Mouse (Mus musculus): Measurements from ENCODE around the gene Cyp46a1. TPM values are rescaled to one million over a fixed set of nuclear protein-coding genes. Genes with fewer than 3 reads are reported as not detected.
A peak's percentile ranks its signal among the peaks of the same experiment; 100 is the strongest.

Gene Cyp46a1
- 100 to 1,000 TPM; 172 to 174 TPM for total RNA-seq (2021)

DNA sequence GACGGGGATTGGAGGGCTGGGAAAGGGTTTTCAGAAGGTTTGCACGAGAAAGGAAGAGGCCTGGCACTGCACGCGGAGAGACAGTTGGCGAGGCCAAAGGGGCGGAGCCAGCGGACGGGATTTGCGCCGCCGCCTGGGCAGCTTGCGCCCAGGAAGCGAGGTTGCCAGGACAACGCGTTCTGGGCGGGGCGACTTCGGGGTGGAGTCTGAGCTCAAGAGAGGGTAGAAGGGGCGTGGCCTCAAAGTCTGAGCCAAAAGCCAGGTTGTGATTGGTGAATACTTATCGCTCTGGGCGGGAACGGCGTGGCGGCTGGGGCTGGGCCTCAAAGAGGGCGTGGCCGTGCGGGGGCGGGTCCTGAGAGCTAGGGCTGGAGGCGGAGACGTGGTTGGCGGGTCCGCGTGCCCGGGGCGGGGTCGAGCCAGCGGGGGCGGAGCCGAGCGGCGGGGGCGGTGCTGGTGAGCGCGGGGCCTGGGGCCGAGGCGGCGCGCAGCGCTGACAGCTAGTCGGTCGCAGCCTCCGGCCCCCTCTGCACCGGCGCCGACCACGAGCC lies at the start of gene Cyp46a1:
Cyp46a1 (plus strand) TSS at position 487 of the 551 bp plus-strand sequence.
- peak; percentile 98 to 99 for DNase-seq (ENCODE audit: extremely low spot score in 1 of 2, low spot score in 1 of 2)

DNA sequence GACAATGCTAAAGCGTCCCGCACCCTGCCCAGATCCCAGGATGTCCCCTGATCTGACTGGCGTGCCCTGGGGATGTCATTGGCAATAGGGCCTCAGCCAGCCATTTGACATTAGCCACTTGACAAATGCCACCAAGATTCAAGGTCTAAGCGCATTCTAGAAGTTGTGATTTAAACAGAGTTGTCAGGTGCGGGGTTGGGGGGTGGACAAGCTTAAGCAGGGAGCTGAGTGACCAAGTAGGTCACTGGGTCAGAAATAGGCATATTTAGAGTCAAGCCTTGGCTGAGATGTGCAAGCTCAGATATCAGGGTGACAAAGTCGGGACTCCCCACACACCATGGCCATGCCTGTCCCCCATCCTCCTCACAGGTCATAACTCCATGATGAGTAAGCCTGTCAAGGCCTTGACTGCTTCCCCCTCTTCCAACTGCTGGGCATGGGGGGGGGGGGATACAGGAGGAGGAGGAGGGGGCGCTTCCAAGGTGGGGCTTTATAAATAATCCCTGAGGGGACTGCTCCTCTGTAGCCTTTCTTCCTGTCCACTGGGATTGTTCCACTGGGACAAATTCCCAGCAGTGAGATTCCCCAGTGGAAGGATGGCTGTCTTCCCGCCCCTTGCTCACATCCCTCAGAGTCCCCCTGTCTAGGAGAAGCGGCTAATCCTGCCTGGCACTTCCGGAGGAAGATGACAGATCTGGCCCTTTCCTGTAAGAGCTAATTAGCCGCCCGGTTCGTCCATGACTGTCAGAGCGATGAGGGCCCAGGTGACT lies 49.5 kb upstream of the Cyp46a1 start:
- DNase-seq (ENCODE audit: extremely low spot score in 1 of 2, low spot score in 1 of 2) = no peak

DNA sequence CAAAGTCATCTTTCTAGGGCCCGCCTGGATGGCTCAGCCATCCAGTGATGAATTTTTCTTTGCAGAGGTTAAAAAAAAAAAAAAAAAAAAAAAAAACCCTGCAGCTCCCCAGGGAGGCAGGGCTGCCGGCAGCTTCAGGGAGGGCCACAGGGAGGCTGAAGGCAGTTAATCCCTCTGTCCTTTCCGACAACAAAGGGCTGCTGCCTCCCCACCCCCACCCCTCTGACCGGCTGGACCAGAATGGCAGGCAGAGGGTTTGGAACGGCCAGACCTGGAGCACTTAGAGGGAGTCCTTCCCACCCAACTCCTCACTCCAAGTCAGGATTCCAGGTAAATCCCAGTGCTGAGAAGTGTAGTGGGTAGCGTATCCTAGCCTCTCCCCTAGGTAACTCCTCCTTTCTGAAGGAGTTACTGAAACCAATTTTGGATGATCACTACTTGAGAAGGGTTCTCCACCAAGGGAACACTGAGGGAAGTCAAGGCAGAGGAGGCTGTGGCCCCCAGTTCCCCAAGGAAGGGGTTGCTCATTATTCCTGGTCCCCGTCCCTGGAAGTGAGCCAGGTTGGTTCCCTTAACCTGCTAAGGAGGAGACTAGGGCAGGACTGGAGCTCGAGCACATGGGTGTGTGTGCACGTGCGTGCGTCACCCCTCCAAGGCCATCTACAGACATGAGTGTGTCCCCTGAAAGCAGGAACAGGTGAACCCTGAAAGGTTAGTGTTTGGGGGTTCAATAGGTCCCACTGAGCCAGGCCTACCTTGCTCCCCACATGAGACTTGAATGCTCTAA lies 48.8 kb upstream of the Cyp46a1 start:
- no peak for DNase-seq (ENCODE audit: extremely low spot score in 1 of 2, low spot score in 1 of 2)

DNA sequence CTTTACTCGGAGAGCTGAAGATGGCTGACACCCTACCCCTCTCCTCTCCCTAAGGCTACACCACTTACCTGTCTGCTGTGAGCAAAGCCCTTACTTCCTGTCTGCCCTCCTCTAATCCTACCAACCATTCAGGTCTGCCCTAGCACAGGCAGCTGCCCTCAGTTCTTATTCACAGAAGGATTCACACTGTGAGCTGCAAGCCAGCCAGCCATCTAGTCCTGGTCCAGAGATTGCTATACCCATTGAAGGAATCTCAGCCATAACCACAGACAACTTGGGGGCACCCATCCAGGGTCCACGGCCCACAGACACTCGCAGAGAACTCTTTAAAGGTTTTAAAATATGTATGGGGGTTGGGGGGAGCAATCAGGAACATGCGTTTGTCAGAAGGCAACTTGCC lies 47.8 kb upstream of the Cyp46a1 start:
- no peak for DNase-seq (ENCODE audit: extremely low spot score in 1 of 2, low spot score in 1 of 2)

DNA sequence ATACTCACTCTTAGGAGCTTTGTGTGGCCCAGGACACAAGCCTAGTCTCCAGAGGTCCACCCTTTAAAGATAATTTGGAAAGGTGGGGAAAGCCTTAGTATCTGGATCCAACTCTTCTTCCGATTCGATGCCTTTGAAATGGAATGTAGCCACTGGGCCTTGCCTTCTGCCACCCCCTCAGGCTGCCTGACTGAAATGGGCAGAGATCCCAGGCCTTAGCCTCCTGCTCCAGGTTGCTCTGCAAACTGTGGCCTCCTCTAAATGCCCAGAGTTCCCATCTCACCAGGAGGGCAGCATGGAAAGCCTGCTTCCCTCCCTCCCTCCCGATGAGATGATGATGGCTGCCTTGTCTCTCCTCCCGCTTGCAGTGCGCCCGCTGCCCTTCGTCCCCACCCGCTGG lies 47.2 kb upstream of the Cyp46a1 start:
- DNase-seq (ENCODE audit: extremely low spot score in 1 of 2, low spot score in 1 of 2) = no peak

DNA sequence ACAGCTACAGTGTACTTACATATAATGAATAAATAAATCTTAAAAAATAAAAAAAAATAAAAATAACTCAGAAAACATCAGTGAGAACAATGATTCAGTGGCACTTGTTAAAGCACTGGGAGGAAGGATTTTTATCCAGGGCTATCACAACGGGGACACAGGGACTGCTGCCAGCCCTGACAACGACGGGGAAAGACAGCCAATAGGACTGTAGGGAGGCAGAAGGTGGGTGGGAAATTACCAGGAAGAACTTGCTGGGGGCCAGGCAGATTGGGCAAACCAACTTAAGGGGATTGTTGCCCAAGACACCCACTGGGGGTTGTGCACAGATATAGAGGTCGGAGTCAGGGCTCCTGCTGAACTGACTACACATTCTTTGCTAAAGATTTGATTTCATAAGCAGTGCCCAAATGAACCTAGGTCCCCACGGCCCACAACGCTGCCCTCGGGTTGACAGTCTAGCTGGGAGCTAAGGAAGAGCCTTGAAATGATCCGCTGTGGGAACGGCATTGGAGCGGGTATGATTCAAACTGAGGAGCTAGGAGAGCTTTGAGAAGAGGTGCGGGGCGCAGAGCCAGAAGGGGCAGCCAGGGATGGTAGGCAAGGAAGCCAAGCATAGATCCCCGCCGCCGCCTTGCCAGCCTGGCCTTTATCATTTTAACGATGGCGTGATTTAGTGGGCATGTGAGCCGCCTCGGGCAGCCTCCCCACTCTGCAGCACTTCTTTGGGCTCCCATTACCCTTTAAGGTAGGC lies 45.9 kb upstream of the Cyp46a1 start:
- DNase-seq (ENCODE audit: extremely low spot score in 1 of 2, low spot score in 1 of 2) = no peak

DNA sequence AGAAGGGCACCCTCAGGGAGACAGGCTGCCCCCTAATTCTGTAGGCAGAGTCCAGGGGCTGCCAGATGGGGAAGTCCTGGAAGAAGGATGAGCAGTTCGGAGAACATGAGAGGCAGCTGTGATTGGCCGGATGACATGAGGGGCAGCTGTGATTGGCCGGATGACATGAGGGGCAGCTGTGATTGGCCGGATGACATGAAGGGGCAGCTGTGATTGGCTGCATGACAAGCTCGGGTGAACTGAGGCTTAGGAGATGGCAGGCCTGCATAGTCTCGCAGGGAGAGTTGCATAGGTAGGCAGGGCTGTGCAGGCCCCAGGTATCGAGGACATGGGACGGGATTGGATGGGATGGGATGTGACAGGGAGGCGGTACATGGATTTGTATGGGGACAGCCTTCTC lies 41.8 kb upstream of the Cyp46a1 start:
- DNase-seq (ENCODE audit: extremely low spot score in 1 of 2, low spot score in 1 of 2) = no peak

DNA sequence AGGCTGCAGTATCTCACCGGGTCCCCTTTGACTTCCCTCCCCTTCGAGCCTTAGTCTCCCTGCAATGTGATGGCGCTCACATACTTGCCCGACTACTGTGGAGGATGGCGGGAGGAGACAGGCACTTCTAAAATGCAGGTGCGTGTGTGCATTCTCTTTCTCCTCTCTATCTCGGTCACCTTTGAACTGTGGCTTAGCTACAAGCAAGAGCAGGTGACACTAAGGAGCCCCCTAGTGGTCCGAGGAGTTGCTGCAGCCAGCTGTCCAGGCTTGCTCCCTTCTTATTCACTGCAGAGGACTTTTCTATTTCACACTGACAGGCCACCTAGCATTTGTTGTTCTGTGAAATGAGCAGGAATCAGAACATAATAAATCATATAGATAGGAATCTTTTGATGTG lies 41.2 kb upstream of the Cyp46a1 start:
- DNase-seq (ENCODE audit: extremely low spot score in 1 of 2, low spot score in 1 of 2) = peak; percentile 42 to 75

DNA sequence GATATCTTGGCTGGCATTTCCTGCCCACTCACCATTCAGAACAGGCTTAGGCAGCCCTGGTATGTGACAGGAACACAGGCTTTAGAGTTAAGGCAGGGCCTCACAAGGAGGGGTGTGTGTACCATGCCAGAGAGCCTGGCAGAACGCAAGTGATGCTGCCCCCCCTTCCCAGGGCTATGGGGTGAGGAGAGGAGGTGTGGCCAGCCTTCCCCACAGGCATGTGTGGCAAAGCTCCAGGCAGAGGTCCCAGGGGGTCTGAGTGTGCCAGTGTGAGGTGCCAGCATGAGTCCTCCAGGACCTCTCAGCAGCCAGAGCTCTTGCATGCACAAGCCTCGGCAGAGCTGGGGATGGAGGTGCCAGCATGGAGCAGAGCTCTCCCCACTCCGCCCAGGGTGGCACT lies 39.6 kb upstream of the Cyp46a1 start:
- no peak for DNase-seq (ENCODE audit: extremely low spot score in 1 of 2, low spot score in 1 of 2)

DNA sequence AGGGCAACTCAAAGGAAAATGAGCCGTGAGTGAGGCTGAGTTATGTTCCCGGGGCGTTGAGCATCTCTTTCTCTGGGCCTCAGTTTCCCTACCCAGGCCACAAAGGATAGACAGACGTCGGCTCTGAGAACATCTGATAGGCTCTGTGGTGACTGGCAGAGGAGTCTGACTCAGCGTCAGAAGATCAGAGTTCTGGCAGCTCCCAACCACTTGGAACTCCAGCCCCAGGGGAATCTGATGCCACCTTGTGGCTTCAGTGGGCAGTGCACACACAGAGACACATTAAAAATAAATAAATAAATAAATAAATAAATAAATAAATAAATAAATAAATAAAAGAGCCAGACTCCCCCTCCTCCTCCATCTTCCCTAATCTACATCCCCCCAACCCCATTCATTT lies 37.1 kb upstream of the Cyp46a1 start:
- no peak for DNase-seq (ENCODE audit: extremely low spot score in 1 of 2, low spot score in 1 of 2)

DNA sequence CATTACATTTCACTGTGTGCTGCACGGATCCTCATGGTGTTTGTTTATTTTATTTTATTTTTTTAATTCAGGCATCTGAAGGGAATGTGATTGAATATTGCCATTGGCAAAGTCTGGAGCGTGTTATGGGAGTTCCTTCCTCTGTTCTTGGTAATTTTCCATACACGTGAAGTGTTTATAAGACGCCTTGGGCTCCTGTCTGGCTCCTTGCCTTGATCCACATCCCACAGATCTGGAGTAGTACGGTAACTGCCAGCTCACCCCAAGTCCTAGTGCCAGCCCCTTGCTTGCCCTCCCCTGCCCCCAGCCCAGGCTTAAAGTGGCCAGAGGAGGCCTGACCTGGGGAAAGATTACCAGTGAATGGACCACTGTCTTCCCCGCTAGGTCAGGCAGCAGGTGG lies 33.2 kb upstream of the Cyp46a1 start:
- DNase-seq (ENCODE audit: extremely low spot score in 1 of 2, low spot score in 1 of 2) = no peak

DNA sequence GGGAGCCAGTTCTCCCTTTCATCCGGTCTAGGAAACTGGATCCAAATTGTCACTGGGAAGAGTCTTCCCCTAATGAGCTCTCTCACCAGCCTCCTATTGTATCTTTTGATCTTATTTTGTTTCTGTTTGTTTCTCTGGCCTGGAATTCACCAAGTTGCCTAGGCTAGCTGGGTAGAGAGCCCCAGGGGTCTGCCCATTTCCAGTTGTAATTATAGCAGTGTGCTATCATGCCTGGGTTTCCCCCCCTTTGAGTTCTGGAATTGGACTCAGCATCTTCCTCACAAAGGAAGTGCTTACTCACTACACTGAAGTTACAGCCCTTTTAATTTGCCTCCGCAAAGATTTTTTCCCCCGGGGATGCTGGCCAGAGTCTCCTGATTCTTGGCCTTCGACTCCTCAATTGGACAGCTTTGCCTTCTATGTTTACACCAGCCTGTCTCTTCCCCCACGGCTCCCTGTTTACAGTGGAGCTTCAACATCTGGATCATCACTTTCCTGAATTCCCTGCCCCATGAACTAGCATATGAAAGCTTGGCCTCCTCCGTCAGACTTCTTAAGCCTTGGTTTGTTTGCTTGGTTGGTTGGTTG lies 30.3 kb upstream of the Cyp46a1 start:
- no peak for DNase-seq (ENCODE audit: extremely low spot score in 1 of 2, low spot score in 1 of 2)

DNA sequence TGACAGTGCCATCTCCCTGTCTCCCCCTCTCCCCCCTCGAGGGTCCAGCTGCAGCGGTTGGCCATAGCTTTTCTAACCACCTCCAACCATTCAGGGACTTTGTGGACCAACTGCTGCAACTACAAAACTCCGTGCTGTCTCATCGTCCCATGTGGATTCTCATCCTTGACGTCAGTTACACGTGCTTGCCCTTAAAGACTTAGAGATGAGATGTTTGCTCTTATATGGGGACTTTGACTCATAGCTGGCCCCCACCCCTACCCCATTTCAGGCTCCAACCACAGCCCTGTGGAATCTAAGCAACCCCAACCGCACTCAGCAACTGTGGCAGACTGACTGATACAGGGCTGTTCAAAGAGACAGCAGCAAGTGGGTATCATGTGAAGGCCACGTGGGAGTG lies 29.0 kb upstream of the Cyp46a1 start:
- DNase-seq (ENCODE audit: extremely low spot score in 1 of 2, low spot score in 1 of 2) = no peak

DNA sequence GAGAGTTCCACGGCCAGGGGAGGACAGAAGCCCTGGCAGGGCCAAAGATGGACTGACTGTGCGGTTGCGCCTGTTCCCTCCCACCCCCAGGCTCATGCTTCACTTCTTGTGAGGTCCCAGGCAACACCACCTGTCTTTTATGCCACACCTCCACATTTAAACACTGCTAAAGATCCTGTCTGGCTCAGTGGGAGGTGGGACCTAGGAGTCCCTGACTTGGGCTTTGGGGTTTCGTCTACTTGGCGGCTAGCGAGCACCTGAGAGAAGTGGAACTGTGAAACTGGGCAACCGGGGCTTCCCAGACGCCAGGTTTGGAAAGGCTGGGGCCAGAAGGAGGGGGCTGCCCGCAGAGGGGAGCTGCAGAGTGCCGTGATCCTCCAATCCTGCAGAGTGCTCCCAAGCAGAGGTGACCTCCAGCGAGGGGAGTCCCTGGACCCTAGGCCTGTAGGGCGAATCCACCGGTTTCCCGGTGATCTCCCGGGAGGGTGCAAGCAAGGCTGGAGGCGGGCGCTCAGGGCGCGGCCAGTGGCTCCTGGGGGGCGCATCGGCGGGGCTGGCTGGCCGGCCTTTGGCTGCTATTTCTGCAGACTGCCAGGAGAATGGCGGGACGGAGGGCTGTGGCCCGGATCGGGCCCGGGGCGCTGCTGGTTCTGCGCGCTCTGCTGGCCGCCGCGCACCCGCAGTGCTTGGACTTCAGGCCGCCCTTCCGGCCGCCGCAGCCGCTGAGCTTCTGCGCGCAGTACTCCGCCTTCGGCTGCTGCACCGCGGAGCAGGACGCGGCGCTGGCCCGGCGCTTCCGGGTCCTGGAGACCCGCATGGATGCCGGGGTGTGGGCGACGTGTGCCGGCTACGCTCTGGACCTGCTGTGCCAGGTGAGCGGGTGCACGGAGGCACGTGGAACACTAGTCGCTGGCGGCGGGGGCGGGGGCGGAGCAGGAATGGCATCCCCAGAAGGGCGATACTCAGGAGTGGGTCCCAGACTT lies 28.1 kb upstream of the Cyp46a1 start, which contains the start of gene Hhipl1:
Hhipl1 (plus strand) TSS at position 459 of the 983 bp plus-strand sequence.
- peak in 1 of 2 experiments; percentile 25 for DNase-seq (ENCODE audit: extremely low spot score in 1 of 2, low spot score in 1 of 2)

DNA sequence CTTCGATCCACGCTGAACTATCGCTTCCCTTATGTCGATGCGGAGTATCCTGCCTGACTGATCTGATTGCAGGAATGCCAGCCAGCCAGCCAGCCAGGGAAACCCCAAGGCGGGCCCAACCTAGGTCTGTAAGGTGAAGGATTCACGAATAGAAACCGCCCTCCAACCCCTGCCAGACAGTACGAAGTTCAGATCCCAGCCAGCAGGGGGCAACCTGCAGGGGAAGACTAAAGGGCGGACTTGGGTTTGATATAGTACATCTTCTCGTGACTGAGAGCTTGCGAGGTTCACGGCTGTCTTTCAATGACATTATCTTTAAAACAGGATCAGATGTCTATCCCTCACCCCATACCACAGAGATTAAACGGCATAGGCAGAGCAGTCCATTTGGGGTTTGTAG lies 26.6 kb upstream of the Cyp46a1 start:
- peak; percentile 32 to 76 for DNase-seq (ENCODE audit: extremely low spot score in 1 of 2, low spot score in 1 of 2)

DNA sequence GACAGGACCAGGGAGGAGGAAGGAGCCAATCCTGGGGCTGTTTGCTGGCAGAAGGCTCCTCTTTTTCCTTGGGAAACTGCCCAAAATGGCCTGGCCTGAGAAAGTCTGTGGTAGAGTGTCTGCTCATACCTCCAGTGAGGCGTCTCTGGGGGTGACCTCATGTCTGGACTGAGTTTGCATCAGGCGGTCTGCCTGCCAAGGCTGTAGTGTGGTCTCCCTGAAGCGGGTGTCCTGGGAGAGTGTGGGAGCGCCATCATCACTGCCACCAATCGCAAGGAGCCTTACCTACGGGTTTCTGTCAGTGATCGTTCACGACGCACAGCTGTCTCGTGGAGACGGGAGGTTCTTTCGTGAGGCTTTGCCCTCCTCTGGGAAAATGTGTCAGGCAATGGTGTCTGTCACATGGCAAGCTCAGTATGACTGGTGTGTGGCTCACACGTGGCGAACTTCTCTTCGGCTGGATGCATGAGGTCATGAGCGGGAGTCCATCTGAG lies 25.8 kb upstream of the Cyp46a1 start:
- no peak for DNase-seq (ENCODE audit: extremely low spot score in 1 of 2, low spot score in 1 of 2)

DNA sequence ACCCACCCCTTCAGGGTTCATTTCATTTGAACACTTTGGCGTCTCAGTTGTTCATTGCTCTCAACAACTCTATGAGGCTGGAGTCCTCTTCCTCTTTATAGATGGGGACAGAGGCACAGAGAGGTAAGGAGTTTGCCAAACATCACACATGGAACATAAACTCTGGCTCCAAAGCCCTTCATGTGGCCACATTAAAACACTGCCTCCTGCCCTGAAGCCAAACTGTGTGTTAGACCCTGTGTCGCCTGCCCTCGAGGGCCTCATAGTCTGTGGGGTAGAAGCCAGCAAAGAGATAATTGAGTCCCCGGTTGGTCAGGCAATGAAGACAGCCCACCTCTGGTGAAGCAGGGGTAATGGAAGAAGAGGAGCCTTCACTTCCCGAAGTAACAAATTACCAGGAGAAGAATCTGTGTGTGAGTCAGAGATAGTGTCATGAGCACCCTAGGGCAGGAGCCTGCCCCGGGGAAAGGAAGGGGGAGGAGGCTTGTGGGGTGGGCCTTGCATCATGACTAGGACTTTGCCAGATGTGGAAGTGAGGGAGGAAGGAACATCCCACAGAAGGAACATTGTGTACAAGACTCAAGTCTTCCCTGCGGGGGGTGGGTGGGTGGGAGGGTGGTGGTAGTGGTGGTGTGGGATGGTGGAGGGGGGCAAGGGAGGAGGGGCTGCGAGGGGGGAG lies 24.9 kb upstream of the Cyp46a1 start:
- no peak for DNase-seq (ENCODE audit: extremely low spot score in 1 of 2, low spot score in 1 of 2)

DNA sequence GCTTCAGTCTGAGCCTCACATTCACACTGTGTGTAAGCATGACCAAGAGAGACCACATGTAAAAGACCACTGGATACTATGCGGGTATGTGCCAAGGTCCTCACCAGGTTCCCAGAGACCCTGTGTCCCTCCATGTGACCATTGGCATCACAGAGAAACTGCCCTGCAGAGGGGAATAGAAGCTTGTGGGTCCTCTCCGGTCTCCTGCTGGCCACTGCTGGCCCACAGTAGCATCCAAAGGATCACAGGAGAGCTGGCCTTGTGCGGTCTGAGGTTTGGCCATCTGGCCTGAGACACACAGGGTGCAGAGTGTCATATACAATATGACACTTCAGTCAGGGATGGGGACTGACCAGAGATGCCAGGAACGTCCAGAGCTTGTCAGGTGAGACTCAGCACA lies 24.1 kb upstream of the Cyp46a1 start:
- no peak for DNase-seq (ENCODE audit: extremely low spot score in 1 of 2, low spot score in 1 of 2)

Data from layer of hippocampus, postnatal 25 days (tissue).